Mouse (Mus musculus) spleen, adult 12 weeks (tissue): ENCODE measurements around the gene Yod1.

Source experiments
- DNase-seq: peaks from one replicate; pipeline ENCODE4 v3.0.0; 2022; ENCODE audit warnings: low spot score

Gene Yod1

GRCm38 (mm10) chr1:130732706-130733658 is 15.9 kb downstream of the Yod1 start:
- DNase-seq: no peak

DNA sequence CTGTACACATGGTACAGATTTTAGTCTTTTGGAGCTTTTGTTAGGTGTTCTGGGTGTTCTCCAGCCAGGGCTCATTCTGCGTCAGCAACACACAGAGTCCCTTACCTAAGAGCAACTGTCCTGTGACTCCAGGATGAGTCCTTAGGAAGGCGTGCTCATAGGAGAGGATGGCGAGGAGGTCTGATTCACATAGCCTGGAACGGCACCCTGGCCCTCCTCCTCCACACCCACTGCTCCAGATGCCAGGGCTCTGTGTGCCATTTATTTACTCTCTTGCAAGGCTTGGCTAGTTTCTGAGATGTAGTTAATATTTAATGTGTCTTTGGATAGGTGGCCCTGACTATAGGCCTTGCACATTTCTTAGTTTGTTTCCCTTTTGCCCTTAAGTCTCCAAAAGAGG is 16.5 kb downstream of the Yod1 start:
- no peak for DNase-seq

- DNase-seq: no peak
Measured at GRCm38 (mm10) chr1:130734452-130734851, 17.3 kb downstream of the Yod1 start.

DNA sequence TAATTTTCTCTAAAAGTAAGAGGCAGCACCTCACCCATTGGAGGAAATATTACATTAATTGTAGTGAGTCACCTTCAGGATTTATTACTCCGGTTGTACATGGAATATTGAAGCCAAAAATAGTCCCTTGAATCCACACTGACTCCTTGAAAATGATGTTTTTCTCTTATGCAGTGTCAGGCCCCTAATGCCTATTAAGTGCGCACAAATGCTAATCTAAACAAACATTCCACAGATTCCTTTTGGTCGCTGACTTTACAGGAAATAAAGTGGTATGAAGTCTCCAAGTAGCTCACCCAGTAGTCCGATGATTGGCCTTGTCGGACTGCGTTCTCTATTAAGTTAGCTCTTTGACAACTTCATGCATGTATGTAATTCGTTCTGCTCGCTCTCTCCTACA is 17.7 kb downstream of the Yod1 start:
- no peak for DNase-seq

GRCm38 (mm10) chr1:130737411-130737881 is 20.3 kb downstream of the Yod1 start:
- DNase-seq: no peak

DNA sequence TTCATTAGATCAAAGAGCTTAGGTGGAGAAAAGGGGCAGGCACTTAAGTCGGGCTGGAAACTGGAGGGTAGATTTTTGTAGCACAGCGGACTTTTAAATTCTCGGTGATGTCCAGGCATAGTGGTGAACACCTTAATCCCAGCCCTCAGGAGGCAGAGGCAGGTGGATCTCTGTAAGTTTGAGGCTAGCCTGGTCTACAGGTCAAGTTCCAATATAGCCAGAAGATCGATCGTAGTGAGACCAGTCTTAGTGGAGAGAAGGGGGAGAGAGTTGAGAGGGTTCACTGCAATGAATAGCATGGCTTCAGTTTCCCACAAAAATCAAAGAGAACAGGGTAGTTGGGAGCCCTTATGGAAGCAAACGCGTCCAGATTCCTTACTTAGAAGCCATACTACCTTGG is 20.8 kb downstream of the Yod1 start:
- no peak for DNase-seq

DNA sequence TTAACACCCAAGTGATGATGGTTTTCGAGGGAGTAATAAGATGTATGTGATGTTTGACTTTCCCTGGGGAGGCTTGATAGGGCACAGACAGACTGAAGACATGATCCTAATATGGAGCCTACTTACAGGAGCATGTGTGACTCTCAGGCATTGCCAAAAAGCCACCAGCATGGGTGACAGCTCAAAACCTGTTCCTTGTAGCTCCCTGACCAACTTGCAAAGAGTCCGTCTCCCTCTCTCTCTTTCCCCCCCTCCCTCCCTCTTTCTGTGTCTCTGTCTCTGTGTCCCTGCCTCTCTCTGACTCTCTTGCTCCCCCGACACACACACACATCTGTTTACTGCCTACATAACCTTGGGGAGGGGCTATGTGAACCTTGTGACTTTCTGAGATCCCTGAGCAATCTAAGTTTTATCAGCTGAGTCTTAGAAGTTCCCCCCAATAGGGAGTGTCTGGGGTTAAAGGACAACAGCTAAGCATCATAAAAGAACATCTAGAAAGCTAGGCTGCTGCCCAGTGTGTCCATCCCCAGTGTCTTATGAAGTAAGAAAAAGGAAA is 21.5 kb downstream of the Yod1 start:
- DNase-seq: no peak

GRCm38 (mm10) chr1:130739636-130740035 is 22.5 kb downstream of the Yod1 start:
- DNase-seq: no peak

DNA sequence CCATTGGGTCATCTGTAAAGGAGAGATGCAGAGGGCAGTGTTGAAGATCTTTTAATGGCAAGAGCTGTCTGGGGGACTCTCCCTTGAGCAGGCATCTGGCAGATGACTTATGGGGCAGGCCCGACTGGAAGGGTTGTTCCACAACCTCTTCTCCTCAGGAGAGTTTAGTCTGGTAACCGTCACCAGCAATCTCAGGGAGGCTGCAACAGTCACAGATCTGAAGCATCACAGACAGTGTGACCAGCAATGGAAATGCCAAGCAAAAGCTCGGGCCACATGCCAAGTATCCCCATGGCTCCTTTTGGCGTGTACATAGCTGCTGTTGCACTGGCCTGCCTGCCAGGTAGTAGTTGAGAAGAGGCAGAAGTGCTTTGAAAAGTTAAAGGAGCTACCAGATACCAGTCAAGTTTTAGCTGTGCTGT is 23.1 kb downstream of the Yod1 start:
- DNase-seq: no peak

GRCm38 (mm10) chr1:130740781-130741720 is 23.9 kb downstream of the Yod1 start:
- DNase-seq: peak; percentile 75

GRCm38 (mm10) chr1:130742201-130742600 is 25.1 kb downstream of the Yod1 start:
- DNase-seq: no peak

GRCm38 (mm10) chr1:130743775-130744174 is 26.6 kb downstream of the Yod1 start:
- DNase-seq: no peak

GRCm38 (mm10) chr1:130744217-130744616 is 27.1 kb downstream of the Yod1 start:
- no peak for DNase-seq

DNA sequence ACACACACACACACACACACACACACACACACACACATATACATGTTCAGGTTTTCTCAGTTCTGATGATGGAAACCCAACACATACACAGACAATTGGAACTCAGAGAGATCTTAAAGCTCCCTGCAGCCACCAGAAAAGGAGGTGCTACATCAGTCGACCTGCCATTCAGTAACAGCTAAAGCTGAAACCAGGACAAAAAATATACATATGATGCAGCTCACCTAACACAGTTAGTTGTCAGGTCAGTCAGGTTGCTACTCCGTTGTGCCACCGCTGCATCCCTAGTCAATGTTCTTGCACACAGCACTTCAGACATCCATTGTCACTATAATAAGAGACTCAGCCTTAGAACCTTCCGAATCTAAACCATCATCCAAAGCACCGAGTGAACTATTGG is 27.8 kb downstream of the Yod1 start:
- DNase-seq: no peak

- no peak for DNase-seq
Measured at GRCm38 (mm10) chr1:130745591-130745990, 28.5 kb downstream of the Yod1 start.

- DNase-seq: no peak
Measured at GRCm38 (mm10) chr1:130746819-130747218, 29.7 kb downstream of the Yod1 start.

DNA sequence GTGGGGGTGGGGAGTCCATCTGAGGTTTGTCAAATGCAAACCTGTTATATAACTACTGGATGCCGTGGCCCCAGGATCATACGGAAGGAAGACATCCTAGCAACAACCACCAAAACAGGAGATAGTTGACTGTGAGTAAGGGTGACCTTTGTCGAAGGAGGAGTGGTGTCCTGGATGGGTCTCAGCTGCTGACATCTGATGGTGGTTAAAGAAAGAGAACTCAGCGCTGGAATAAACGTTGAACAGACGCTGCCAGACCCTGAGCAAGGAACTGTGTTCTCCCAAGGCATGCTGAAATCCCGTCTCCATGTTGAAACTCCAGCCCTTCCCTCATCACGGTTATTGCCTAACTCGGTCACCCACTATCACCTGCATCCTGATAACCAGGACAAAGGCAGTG is 42.6 kb downstream of the Yod1 start:
- no peak for DNase-seq

- DNase-seq: no peak
Measured at GRCm38 (mm10) chr1:130761597-130761996, 44.5 kb downstream of the Yod1 start.

GRCm38 (mm10) chr1:130762045-130762760 is 45.1 kb downstream of the Yod1 start:
- DNase-seq: no peak

GRCm38 (mm10) chr1:130764027-130764461 is 46.9 kb downstream of the Yod1 start:
- DNase-seq: no peak

DNA sequence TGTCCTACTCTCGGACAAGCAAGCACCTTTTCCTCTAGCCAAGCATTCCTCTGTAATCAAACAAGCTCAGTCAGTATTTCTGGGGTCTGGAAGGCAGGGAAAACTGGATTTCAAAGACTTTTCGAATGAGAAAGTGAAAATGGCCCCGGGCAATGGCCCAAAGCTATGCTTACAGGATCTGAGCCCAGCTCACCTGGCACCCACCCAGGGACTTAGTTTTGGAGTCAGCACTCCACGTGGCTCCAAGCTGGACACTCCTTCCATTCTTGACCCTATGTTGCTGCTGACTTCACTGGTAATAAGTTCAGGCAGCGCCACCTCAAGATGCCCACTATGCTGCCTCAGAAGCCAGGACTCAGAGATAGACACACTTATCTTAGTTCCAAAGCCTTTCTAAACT is 49.9 kb downstream of the Yod1 start:
- no peak for DNase-seq

- DNase-seq: no peak
Measured at GRCm38 (mm10) chr1:130769925-130770324, 52.8 kb downstream of the Yod1 start.
